Mouse (Mus musculus): ENCODE results near the gene Ifitm5.

DNA sequence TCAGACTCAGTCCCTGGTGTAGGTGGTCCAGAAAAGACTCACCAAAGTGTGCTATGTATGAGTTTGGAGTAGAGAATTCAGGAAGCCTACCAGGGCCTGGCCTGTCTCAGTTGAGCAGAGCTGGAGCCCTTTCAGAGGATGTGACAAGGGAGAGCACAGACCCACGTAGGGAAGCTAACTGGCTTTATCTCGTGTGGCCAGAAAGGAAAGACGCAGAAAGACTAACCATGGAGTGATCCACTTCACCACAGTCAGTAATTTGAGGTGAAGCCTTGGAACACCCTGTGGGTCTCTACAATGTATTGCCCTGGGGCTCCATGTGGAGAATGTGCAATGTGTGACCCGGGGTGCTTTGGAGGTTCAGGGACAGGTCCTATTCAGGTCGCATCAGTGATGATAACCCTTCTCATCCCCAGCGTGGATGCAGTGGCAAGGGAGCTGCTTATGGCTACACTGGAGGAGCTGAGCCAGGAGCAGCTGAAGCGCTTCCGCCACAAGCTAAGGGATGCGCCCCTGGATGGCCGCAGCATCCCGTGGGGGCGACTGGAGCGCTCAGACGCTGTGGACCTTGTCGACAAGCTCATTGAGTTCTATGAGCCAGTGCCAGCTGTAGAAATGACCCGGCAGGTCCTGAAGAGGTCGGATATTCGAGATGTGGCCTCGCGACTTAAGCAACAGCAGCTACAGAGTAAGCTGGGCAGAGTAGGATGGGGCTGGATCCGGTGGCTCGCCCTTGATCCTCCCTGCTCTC is 28.7 kb downstream of the Ifitm5 start:
- TF ChIP-seq CTCF (IDR thresholded peaks at IDR 0.05; ENCODE audit: borderline replicate concordance, control insufficient read depth, extremely low read depth, insufficient read depth, low read length, poor library complexity), result no peak
- TF ChIP-seq POLR2A (IDR thresholded peaks at IDR 0.05; ENCODE audit: control insufficient read depth, extremely low read depth, insufficient read depth, low read length, poor library complexity), result no peak
